Mouse (Mus musculus): ENCODE results near the gene Prkg1.

DNA sequence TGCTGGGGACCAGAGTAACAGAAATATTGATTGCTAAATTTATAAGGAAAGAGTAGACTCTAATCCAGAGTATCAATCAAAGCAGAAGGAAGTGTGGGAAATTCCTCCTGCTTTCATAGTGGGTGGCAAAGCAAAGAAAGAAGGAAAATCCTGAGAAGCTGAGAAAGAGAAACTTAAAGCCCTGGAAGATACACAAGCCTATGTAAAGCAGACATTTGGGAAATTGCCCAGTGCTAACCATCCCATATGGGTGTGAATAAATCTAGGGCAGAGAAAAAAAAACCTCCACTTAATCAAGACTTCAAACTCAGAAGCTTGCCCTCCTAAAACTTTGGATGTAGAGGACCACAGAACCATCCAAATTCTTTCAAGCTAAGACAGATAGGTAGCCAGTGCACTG, 532.4 kb downstream of the Prkg1 start:
- TF ChIP-seq GATA1 (IDR thresholded peaks at IDR 0.05; ENCODE audit: borderline replicate concordance, low read length) (no peak), FLI1 (IDR thresholded peaks at IDR 0.05; ENCODE audit: low read length) (no peak)
